Mouse (Mus musculus) stomach, postnatal 0 days (tissue): ENCODE data around the gene Ccdc159. TPM values are rescaled to one million over a fixed set of nuclear protein-coding genes. Genes with fewer than 3 reads are reported as not detected.

Experiments
- ATAC-seq: fragments of 200-750 bp; cut with Nextera tagmentation; 2 replicates; pipeline ENCODE4 v1.8.0; 2017; ENCODE audit not compliant: low FRiP score, low TSS enrichment
- DNase-seq: peaks from one replicate; pipeline ENCODE4 v3.0.0-alpha.2; 2016; ENCODE audit warnings: low spot score
- H3K27ac ChIP-seq: fragments of 300-500 bp; sonication (generic); replicated peaks from 2 replicates; pipeline ENCODE4 v1.5.1; 2014; ENCODE audit warnings: mild to moderate bottlenecking, control low read depth
- H3K27me3 ChIP-seq: fragments of 300-500 bp; sonication (generic); 2 replicates; pipeline ENCODE4 v1.6.1; 2014; ENCODE audit warnings: low read length; ENCODE audit not compliant: control insufficient read depth, insufficient read depth
- H3K36me3 ChIP-seq: fragments of 300-500 bp; sonication (generic); 2 replicates; pipeline ENCODE4 v1.6.1; 2014; ENCODE audit warnings: low read length, mixed read lengths; ENCODE audit not compliant: control insufficient read depth, insufficient read depth
- H3K4me1 ChIP-seq: fragments of 300-500 bp; sonication (generic); replicated peaks from 2 replicates; pipeline ENCODE4 v1.6.1; 2014; ENCODE audit warnings: antibody characterized with exemption; ENCODE audit not compliant: control insufficient read depth, insufficient read depth
- H3K4me2 ChIP-seq: fragments of 300-500 bp; sonication (generic); replicated peaks from 2 replicates; pipeline ENCODE4 v1.6.1; 2014; ENCODE audit warnings: low read depth, mild to moderate bottlenecking, control low read depth, moderate library complexity
- H3K4me3 ChIP-seq: fragments of 300-500 bp; sonication (generic); 2 replicates; pipeline ENCODE4 v1.5.1; 2014; ENCODE audit warnings: low read depth, low read length, control low read depth
- H3K9ac ChIP-seq: fragments of 300-500 bp; sonication (generic); 2 replicates; pipeline ENCODE4 v1.6.1; 2014; ENCODE audit warnings: mild to moderate bottlenecking, low read length, control low read depth, mixed read lengths
- H3K9me3 ChIP-seq: fragments of 300-500 bp; sonication (generic); 2 replicates; pipeline ENCODE4 v1.6.1; 2016; ENCODE audit warnings: low read length; ENCODE audit not compliant: control insufficient read depth
- CTCF ChIP-seq: IDR thresholded peaks from 2 replicates; pipeline ENCODE4 v1.5.1; 2016; ENCODE audit warnings: antibody characterized with exemption, low read depth, mild to moderate bottlenecking, moderate library complexity
- EP300 ChIP-seq: optimal IDR thresholded peaks from 2 replicates; pipeline ENCODE3; 2016; ENCODE audit warnings: antibody characterized with exemption
- WGBS: fragments of 180-500 bp; shearing (Covaris S2); extraction: QIAGEN DNeasy Blood & Tissue Kit; methylation state at CpG from one replicate; pipeline ENCODE4 v1.1.7; 2014; 5-methylcytosine and 5-hydroxymethylcytosine counted together
- polyA plus RNA-seq: library from polyadenylated mRNA; unstranded; fragments of >200 nt; fragmentation: Nextera tagmentation; extraction: Ambion mirVana; gene quantifications from 2 replicates; pipeline ENCODE4 v1.2.1, GENCODE M21; 2015

Gene Ccdc159
- polyA plus RNA-seq, 1 experiment from 2014 or later: 1.1 TPM

DNA sequence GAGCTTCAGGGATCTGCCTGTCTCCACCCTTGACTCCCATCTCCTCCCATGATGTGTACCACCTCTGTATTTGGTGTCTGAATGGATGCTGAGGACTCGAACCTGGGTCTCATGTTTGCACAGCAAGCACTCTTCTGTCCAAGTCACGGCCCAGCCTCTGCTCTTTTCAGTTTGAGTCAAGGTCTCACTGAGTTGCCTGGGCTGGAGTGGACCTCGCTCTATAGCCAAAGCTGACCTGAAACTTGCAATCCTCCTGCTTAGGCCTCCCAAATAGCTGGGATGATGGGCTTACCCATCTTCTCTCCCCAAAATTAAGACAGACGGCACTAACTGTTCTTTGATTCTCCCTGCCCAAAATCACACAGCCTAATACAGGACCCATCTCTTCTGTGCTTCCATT lies 4.2 kb upstream of the Ccdc159 start:
- 77% methylated on average over 4 of the region's 4 CpGs for WGBS
- Histone ChIP-seq H3K27ac (peak overlapping the region; percentile 82), H3K4me1 (0 out of 2 replicates have a peak, but pooled peaks cover 6% of the 10 kb centered on the region), H3K27me3 (no peaks in the 10 kb centered on the region), H3K4me2 (no peak overlapping the region), H3K36me3 (no peaks in the 10 kb centered on the region), H3K4me3 (no peak overlapping the region), H3K9ac (no peak overlapping the region), H3K9me3 (no peaks in the 10 kb centered on the region)
- TF ChIP-seq CTCF (no peak), EP300 (no peak)
- ATAC-seq (no peak), DNase-seq (no peak)

- TF ChIP-seq EP300 (no peak), CTCF (no peak)
- Histone ChIP-seq H3K27me3 (no peaks in the 10 kb centered on the region), H3K27ac (peak overlapping the region; percentile 82), H3K36me3 (no peaks in the 10 kb centered on the region), H3K4me2 (no peak overlapping the region), H3K9me3 (no peaks in the 10 kb centered on the region), H3K9ac (no peak overlapping the region), H3K4me1 (0 out of 2 replicates have a peak, but pooled peaks cover 6% of the 10 kb centered on the region), H3K4me3 (no peak overlapping the region)
- no peak for ATAC-seq
- WGBS: 21% methylated on average over 3 of the region's 3 CpGs
- DNase-seq: no peak
These were observed 3.7 kb upstream of the Ccdc159 start for GRCm38 (mm10) chr9:21923490-21924098.

DNA sequence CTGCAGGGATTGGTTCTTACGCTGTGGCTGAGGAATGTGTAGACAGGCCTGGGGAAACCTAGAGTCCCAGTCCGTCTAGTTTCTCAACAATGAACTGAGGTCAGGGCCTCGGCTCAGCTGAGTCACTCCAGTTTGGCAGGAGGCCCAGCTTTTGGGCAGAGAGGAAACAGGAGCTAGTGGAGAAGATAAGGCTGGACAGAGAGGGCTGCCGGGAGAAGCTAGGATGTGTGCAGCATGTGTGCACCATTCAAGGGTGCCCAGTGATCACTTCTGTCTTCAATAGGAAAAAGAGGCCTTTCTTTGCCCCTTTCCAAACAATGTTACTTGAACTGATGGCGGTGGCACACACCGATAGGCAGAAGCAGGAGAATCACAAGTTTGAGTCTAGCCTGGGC lies 3.2 kb upstream of the Ccdc159 start:
- peak; percentile 84 for ATAC-seq
- 30% methylated on average over 6 of the region's 6 CpGs for WGBS
- H3K27ac ChIP-seq: peak overlapping the region; percentile 82
- no peaks in the 10 kb centered on the region for H3K9me3 ChIP-seq
- DNase-seq: peak; percentile 95
- 0 out of 2 replicates have a peak, but pooled peaks cover 6% of the 10 kb centered on the region for H3K4me1 ChIP-seq
- no peaks in the 10 kb centered on the region for H3K27me3 ChIP-seq
- H3K4me3 ChIP-seq: no peak overlapping the region
- H3K36me3 ChIP-seq: no peaks in the 10 kb centered on the region
- no peak for TF ChIP-seq CTCF
- peak; percentile 24 for TF ChIP-seq EP300
- no peak overlapping the region for H3K4me2 ChIP-seq
- H3K9ac ChIP-seq: no peak overlapping the region

DNA sequence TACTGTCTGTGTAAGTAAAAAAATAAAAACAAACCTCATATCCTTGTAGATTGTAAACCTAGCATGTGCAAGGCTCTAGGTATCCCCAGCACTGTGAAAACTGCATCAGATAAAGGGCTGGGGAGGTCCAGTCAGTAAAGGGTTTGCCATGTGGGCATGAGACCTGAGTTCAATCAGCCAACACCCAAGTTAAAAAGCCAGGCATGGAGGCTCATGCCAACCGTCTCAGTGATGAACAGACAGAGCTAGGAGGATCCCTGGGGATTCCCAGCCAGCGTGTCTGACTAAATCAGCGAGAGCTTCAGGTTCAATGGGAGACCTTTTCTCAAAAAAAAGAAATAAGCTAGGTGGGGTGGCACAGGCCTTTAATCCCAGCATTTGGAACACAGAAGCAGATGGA lies 2.2 kb upstream of the Ccdc159 start:
- no peaks in the 10 kb centered on the region for H3K9me3 ChIP-seq
- 0 out of 2 replicates have a peak overlapping the region, but pooled peaks have one; percentile 24 for H3K27ac ChIP-seq
- WGBS: 94% methylated on average over 3 of the region's 3 CpGs
- H3K4me1 ChIP-seq: 0 out of 2 replicates have a peak, but pooled peaks cover 6% of the 10 kb centered on the region
- DNase-seq (no peak), ATAC-seq (no peak)
- no peak overlapping the region for H3K4me3 ChIP-seq
- H3K9ac ChIP-seq: no peak overlapping the region
- H3K36me3 ChIP-seq: no peaks in the 10 kb centered on the region
- no peak for TF ChIP-seq EP300
- TF ChIP-seq CTCF: no peak
- H3K27me3 ChIP-seq: no peaks in the 10 kb centered on the region
- no peak overlapping the region for H3K4me2 ChIP-seq

DNA sequence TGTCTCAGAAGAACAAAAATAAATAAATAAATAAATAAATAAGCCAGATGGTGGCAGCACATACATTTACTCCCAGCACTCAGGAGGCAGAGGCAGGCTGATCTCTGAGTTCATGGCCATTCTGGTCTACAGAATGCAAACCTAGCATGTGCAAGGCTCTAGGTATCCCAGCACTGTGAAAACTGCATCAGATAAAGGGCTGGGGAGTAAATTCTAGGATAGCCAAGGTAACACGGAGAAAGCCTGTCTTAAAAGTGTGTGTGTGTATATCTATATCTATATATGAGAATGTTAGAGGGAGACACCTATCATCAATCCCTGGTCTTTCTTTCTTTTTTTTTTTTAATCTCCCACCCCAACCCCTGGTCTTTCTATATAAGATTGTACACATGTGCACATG lies 1.8 kb upstream of the Ccdc159 start:
- Histone ChIP-seq H3K27ac (no peak overlapping the region), H3K36me3 (no peaks in the 10 kb centered on the region), H3K4me3 (no peak overlapping the region), H3K9ac (no peak overlapping the region), H3K4me1 (0 out of 2 replicates have a peak, but pooled peaks cover 6% of the 10 kb centered on the region), H3K9me3 (no peaks in the 10 kb centered on the region), H3K4me2 (no peak overlapping the region), H3K27me3 (no peaks in the 10 kb centered on the region)
- ATAC-seq (no peak), DNase-seq (no peak)
- WGBS: 96% methylated on average over 1 of the region's 1 CpGs
- TF ChIP-seq CTCF: 0 out of 2 replicates have a peak, but pooled peaks have one; percentile 2
- no peak for TF ChIP-seq EP300

DNA sequence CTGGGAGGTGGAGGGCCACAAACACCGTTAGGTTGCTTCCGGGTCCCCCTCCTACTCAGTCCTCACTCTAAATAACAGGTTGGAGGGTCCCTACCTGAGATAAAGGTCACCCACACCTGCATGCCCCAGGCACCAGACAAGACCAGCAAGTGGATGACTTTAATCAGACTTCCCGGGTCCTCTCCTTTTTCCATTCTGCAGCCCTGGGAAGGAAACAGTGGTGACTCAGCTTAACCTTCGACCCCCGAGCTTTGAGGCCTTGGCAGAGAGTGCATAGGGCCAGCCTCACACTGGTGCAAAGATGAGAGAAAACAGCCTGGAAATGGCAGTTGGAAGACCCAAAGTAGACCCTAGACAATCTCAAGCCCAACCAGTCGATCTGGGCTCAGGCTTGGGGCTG lies 1.1 kb upstream of the Ccdc159 start:
- H3K4me2 ChIP-seq: peak overlapping the region; percentile 60
- H3K4me3 ChIP-seq: peak overlapping the region; percentile 47
- no peak for ATAC-seq
- H3K9ac ChIP-seq: peak overlapping the region; percentile 23; the same call in 1 of the 2 replicates
- DNase-seq: peak; percentile 50
- no peaks in the 10 kb centered on the region for H3K36me3 ChIP-seq
- peak overlapping the region; percentile 79; the same call in 1 of the 2 replicates for H3K27ac ChIP-seq
- no peaks in the 10 kb centered on the region for H3K9me3 ChIP-seq
- 60% methylated on average over 6 of the region's 6 CpGs for WGBS
- H3K4me1 ChIP-seq: 0 out of 2 replicates have a peak, but pooled peaks cover 6% of the 10 kb centered on the region
- H3K27me3 ChIP-seq: no peaks in the 10 kb centered on the region
- TF ChIP-seq EP300 (no peak), CTCF (no peak)
